Mouse (Mus musculus) T-cell, adult 2 months (primary cell): ENCODE measurements around the gene Adam11.

Source experiments
- DNase-seq: peaks from one replicate; pipeline ENCODE4 v3.0.0; 2022; ENCODE audit warnings: low spot score

Gene Adam11

DNA sequence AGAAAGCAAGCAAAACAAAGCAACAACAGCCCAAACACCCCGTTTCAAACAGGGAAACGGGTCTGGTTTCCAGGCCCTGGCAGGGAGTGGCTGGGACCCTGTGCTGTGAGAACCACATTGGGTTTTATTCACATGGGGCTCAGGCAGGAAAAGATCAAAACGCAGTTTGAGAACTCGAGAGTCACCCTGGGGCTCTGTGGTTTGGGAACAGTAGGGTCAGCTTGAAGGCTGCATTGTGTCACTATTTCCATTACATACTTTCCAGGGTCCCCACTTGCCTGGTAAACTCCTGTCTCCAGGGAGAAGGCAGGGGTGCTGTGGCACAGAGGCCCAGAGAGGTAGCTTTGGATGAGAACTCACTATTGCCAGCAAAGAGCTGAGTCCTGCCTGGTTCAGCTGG, 65.9 kb downstream of the Adam11 start:
- DNase-seq: no peak
